Mouse (Mus musculus): Measurements from ENCODE around the gene Moap1.
A peak's percentile ranks its signal among the peaks of the same experiment; 100 is the strongest.

Gene Moap1

DNA sequence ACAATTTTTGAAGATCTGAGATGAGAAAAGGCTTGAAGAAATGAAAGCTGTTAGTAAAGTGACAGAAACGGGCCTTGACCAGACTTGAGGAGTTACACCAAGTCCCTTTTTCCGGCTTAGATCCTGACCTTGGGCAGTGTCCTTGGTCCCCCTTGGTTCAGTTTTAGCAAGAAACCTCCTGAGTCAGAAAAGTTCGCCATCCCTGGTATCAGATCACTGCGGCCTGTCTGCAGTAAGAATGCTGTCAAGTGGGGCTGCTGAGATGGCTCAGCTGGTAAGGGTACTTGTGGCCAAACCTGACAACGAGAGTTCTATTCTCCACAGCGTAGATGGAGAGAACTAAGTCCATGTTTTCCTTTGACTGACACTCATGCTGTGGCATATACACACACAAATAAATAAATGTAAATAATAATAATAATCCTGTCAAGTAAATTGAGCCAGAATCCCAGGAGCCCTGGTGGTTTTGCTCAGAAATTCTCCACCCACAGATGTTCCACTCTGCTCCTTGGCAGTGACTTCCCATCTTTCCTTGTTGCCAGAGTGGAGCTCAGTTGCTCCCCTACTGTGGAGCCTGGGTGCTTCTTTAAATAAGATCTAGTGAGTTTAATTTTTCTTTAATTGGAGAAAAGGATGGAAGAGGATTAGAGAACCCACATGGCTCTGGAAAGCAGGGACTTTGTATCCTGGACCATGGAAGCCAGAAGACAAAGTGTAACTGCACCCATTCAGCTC, 37.4 kb downstream of the Moap1 start:
- DNase-seq (ENCODE audit: low spot score in 2 of 2), result no peak

DNA sequence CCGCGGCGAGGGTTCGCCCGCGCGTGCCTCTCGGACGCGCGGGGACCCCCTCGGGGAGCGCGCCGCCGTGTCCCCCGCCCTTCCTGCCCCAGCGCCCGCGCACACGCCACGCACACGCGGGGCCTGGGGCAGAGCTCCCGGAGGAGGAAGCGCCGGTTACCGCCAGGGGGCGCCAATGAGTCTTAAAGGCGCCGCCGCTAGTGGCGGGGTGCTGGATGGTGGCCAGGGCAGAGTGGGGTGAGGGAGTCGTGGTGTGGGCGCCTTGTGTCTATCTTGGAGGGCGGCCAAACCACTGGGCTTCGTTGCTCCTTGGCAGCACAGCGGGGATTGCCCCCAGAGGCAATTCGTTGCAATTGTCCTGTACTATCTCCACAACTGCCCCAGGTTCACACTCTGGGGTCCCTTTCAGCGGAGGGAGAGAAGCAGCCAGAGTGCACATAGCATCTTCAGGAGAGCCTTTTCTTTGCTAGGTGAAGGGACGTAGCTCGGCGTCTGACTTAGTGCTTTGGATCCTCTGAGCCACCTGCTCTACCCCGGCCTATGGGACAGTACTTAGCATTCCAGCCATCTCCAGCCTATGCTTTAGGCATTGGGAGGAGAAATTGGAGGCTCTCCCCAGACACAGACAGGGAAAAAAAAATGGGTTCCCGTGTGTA, 38.1 kb downstream of the Moap1 start:
- DNase-seq (ENCODE audit: low spot score in 2 of 2), result peak; percentile 82 to 96

DNA sequence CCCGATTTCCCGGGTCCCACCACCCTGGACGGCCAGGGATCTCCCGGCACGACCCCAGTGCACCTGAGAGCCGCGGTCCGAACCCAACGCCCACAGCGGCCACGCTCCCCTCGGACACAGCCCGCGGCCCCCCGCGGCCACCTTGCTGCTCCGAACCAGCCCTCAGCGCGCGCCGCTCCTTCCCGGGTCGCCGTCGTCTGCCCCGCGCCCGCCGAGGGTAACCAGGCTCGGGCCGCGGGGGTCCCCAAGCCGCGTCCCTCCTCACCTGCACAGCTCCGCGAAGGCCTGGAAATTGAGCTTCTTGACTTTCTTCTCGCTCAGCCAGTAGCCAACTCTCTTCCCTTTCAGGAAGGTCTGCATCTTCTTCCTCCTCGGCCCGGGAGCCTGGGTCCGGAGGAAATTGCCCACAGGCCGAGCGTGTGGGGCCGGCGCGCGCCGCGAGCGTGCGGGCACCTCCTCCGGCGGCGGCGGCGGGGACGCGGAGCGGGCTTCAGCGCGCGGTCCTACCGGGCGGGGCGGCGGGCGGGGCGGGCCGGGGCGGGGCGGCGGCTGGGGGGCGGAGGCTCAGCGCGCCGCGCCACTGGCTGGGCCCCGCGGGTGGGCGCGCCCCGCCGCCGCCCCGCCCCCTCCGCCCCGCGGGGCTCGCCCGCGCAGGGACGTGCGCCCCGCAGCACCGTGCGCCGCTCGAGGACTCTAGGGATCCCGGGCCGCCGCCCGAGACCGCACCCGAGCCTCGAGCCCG, 38.8 kb downstream of the Moap1 start, which contains the start of gene Itpk1:
TSS of gene Itpk1 (minus strand) at position 474 of the 742 bp plus-strand sequence.
- DNase-seq (ENCODE audit: low spot score in 2 of 2), result peak; percentile 54 to 65

DNA sequence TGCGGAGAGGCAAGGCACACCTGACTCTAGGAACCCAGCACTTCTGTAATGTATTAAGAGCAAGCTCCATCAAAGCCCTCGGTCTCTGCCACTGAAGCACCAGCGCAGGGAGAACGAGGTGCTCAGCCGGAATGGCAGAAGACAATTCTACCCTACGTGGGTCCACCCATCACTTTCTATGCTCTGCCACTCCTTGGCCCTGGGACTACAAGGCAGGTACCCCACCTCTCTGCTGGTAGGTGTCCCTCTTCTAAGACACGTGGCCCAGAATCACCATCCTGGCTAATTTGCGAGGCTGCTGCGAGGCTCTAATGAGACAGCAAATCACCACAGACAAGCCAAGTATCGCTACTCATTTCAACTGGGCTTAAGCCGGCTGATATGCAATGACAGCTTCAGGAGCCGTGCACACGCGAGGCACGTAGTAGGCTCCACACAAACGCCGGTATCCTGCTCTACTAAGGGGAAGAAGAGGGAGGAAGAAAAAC, 39.5 kb downstream of the Moap1 start:
- peak in 1 of 2 experiments; percentile 30 for DNase-seq (ENCODE audit: low spot score in 2 of 2)

DNA sequence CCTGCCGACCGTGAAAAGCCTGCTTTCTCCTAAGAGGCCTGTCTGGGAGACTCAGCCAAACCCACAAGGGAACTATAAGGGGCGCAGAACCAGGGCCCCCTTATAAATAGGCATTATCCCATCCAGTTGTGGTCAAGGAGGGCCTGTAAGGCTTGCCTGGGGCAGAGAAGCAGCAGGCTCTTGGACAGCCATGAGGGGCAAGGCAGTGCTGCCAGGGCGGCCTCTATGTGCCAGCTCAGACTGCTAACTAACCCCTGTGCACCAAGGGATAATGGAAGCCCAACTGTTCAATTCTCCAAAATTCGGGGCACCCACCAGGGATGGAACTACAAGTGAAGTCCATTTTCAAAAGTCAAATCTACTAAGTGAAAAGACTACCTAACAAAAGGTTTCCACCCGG, 40.0 kb downstream of the Moap1 start:
- no peak for DNase-seq (ENCODE audit: low spot score in 2 of 2)

DNA sequence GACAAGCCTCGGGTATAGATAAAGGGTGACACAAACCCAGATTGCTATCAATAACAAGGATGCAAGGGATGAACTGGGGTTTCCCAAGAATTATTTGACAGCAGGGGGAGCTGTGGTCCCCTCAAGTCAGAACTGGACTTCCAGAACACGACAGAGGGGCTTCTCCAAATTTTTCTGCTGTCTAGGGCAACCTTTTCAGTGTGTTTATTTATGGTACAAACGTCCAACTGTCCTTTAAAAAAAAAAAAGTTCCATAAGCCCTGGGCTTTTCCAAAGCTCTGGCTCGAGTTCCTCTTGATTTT, 40.4 kb downstream of the Moap1 start:
- DNase-seq (ENCODE audit: low spot score in 2 of 2), result no peak

DNA sequence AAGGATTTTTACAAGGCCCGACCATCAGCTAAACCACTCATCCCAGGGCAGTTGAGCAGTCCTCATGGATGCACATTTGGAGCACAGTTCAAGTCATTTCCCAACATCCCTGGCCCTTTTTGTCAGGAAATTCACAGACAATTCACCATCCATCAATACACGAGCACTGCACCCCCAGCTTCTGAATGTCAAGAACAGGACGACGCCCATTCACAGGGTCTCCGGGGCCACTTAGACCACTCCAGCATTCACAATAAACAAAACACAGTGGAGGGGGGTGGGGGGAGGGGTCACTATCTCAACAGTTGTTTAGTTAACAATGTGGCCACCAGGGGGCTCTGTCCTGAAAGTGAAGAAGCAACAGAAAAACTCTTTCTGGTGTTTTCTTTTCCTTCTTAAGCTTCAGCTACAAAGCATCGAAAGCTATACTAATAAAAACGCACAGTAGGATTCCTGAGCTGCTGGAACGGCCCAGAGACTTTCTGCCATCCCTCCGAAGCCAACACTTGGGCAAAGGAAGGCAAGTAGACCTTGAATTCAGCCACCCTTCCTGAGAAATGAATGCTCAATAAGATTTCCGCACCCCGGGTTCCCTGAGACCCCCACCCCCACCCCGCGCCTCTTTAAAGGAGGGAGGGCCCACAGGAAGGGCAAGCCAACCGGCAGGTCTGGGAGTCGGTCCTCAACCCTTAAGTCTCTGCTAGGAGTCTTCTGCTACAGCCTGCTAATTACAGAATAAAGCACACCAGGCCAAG, 40.9 kb downstream of the Moap1 start:
- DNase-seq (ENCODE audit: low spot score in 2 of 2), result peak; percentile 79 to 94

DNA sequence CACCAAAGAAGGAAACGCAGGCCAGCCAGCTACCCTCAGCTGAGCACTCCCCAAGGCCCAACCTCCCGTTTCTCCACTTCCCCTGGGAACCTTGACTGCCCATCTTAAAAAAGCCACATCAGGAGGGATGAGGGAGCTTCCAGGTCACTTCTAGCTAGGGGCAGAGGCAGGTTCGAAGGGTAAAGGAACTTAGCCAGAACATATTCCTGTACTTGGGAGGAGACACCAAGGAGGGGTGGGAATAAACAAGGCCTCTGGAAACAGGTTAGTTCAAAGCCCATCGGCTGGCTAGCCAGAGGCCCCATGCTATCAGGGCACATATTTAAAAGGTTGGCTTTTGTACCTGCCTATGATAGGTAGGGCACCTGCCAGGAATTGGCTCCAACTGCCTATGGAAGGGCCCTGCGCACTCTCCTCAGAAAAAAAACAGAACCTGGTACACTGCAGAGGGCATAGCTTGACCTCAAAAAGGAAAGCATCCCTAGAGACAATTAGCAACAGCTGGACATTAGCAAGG, 41.7 kb downstream of the Moap1 start:
- DNase-seq (ENCODE audit: low spot score in 2 of 2), result no peak

DNA sequence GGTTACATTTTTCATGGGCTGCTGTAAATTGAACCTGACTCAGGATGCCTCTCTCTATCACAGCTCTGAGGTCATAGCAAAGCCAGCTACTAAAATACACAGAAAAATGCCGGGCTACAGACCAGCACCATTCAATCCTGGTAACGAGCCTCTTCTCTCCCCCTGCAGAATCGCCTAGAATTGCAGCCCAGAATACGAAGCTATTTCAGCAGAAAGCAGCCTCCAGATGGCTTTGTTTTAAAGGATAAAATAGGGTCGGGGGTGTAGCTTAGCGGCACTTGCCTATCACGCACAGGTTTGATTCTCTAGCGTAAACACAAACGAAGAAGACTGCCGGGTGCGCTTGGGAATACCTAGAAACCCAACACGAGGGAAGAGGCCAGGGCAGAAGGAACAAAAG, 43.0 kb downstream of the Moap1 start:
- no peak for DNase-seq (ENCODE audit: low spot score in 2 of 2)

DNA sequence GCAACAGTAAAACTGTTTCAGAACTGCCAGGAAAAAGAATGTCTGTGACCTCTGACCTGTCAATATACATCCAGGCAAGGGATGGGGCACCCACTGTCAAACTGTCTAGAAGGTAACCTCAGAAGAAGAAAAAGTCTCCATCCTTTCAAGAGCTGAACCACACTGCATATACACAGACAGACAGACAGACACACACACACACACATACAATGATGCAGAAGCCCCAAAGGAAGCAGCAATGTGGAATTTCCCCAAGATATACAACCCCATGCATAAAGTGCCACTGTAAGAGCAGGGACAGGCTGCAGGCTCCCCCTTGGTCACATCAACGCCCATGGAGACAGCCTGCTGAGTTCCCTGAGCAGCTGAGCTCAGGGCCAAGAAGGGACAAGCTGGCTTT, 44.3 kb downstream of the Moap1 start:
- no peak for DNase-seq (ENCODE audit: low spot score in 2 of 2)

DNA sequence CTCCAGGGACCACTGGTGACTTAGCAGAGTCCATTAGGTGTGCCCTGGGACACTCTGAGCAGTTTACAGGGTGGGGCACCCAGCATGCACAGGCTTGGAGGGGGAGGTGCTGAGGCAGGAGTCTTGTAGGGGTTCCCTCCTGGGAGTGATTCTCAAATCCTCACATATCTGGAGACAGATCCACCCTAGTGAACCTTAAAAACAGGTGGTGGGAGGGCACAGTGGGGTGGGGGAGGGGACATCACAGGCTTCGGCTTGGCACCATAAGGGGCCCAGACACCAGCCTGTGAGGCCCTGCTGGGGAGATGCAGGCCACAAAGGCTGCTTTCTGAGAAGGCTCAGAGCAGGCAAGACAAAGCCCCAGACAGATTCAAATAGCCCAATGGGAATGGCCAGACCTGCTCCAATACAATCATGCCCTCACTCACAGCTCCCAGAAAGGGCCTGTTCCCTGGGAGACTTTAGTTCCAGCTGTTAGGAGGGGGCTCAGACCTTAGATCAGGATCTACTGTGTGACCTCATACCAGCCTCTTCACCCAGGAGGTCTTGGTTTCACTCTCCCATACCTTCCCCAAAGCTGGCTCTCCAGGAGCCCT, 45.3 kb downstream of the Moap1 start:
- DNase-seq (ENCODE audit: low spot score in 2 of 2), result peak; percentile 56 to 65

DNA sequence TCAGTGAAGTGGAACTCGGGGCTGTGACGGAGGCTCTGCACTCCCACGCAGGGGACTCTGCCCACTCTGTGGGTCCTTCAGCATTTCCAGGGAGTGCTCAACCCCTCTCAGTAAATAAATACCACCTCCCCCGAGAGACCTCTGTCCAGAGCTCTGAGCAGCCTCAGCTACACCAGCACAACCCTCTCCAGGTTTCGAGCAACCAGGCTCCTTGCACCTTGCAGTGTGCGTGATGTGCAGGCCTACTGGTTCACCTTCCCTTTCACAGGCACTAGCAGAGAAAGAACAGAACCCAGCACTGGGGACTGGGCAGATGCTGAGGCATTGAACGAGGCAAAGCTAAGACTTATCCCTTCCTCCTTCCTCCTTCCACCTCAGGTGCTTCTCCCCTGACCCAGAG, 46.1 kb downstream of the Moap1 start:
- DNase-seq (ENCODE audit: low spot score in 2 of 2), result no peak

DNA sequence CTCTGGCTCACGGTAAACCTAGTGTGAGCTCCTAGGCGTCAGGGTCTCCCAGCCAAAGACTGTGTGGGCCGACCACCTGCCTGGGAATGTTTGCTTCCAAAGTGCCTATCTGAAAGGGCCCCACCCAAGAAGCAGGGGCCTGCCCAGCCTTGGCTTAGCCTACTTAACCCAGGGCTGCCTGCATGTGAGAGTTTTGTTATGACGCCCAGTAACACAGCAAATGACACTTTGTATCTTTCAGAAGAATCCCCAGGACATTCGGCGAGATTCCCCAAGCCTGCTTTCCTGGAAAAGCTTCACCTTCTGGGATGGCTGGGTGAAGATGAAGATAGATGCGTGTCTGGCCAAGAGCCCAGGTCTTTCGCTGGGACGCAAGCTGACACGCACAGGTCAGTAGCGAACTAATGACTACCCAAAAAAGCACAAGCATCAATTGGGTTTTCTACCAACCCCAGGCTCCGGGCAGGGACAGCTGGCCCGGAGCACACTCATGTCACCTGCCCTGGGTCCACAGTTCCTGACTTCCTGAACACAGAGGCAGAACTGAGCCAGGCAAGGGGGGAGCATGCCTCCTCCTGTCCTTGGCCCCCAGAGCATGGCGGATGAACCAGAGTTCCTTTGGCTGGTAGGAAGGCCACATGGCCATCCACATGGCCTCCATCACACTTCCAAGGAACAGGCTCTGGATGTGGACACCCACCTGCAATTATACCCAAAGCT, 46.7 kb downstream of the Moap1 start:
- no peak for DNase-seq (ENCODE audit: low spot score in 2 of 2)

DNA sequence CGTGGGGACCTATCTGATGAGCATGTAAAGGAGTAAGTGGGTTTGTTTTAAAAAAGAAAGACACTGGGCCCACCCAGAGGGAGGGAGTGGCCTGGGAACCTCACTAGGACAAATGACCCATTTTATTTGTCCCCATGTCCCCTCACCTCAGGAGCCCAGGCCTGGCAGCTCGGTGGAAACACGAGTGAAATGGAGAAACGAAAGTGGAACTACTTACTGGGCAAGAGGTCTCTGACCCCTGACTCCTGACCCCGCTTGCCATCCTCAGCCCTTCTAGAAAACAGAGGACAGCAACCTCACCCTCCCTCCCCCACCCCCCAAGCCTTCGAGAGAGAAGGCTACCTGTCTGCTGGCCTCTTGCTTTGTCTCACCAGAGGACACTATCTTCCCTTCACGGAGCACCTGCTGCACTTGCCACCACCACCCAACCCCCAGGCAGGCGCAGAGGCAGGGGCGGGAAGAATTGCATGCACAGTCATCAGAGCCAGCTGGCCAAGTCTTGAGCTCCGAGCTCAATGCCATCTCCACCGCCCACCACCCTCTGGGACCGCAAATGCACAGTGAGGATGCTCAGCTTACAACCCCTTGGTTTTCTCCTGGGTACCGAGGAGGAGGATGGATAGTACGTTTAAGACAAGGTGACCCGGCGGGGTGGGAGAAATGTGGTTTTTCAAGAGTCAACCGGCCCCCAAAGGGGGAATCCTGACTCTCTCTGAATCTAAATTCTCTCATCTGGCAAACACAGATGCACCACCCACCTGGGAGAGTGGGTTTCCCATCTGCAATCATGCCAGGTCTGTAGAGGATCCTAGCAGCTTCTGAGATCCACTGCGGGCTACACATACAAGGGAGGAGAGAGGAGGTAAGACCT, 47.9 kb downstream of the Moap1 start:
- DNase-seq (ENCODE audit: low spot score in 2 of 2), result peak; percentile 64 to 70

Data from thymus, postnatal 10 days (tissue).